Mouse (Mus musculus): ENCODE data around the gene Igsf9b. TPM values are rescaled to one million over a fixed set of nuclear protein-coding genes. Genes with fewer than 3 reads are reported as not detected.

Gene Igsf9b
- total RNA-seq, 4 experiments from 2014 or later = 3.7 to 4.9 (median 4.4) TPM

DNA sequence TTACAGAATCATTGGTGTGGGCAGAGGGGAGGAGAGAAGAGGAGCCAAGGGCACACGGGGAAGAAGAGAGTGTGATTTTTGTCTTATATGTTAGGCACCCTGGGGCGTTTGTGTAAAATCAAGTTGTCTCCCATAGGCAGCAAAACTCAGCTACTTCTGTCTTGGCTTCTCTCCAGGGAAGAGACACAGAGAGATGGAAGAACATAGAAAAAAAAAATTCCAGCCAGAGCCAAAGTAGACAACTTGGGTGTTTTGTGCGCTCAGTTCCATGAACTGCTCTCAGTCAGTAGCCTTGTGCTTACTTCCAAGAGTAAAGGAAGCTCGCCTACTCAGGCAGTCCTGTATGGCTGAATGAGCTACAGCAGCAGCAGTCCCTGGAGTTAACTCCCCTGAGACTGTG is 31.4 kb downstream of the Igsf9b start:
- no peak for DNase-seq (ENCODE audit: low spot score)

GRCm38 (mm10) chr9:27331538-27331937 is 32.5 kb downstream of the Igsf9b start:
- no peak for DNase-seq (ENCODE audit: low spot score)

GRCm38 (mm10) chr9:27334895-27335294 is 35.9 kb downstream of the Igsf9b start:
- DNase-seq (ENCODE audit: low spot score) = no peak

GRCm38 (mm10) chr9:27336962-27337636 is 38.1 kb downstream of the Igsf9b start:
- DNase-seq (ENCODE audit: low spot score) = no peak

DNA sequence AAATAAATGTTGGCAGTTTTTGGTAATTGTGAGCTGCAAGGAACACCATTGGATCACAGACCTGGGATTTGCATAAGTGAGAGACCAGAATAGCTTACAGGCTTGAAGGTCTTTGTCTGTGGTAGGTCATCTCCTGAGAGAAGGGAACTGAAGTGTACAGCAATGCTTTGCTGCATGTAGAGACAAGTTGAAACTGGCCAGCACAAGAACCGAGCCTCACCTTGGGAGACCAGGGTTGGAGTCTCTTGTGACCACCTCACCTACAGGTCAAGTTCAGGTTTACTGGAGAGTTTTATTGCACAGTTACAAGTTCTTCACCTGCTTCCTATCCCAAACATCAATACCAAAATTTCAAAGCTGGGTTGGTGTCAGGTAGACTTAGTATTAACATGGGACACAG is 40.2 kb downstream of the Igsf9b start:
- DNase-seq (ENCODE audit: low spot score) = no peak

DNA sequence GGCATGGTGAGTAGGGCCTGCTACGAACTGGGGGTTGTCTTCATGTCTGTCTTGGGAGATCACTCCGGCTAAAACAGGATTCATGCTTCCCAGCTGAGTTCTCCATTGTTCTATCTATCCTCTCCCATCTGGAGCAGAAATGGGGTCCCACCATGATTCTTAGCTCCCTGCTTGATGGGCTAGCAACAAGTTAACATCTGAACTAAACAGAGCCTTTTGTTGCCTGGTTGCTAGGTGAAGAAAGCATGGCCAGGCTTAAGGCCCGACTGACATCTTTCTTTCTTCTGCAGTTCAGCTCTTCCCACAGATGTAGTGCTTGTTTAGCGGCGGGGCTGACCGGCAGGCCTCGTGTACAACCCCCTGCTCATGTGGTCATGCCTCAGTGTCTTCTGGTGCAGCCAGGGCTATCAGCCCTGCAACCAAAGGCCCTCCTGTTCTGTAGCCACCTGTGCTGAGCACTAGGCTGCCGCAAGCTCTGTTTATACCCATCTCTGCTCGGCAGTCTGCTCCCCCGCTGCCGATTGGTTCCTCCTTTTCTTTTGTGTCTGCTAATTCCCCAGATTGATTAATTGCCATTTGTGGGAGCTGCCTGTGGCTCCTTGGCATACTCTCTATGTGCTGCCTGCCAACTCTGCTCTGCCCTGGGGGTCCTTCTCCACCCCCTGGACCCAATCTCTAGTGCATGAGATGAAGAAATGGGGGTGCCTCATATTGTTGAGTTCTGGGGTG is 47.7 kb downstream of the Igsf9b start:
- no peak for DNase-seq (ENCODE audit: low spot score)

DNA sequence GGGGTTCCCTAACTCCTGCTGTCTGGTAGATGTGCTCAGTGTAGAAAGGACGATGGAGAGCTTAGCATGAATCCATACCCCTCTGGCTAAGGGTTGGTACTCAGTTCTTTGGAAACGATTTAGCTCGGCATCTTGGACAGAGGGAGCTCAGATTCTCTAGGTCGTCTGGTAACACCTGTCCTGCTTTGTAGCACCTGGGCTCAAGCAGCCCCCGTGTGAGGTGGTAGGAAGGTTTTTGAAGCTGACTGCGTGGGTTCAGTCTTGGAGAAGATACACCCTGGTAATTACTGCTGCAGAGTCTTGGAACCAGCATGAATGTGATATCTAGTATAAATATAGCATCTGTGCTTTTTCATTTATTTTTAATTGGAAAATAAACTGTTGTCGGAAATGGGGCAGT is 54.1 kb downstream of the Igsf9b start:
- DNase-seq (ENCODE audit: low spot score) = no peak

GRCm38 (mm10) chr9:27357893-27358292 is 58.9 kb downstream of the Igsf9b start:
- no peak for DNase-seq (ENCODE audit: low spot score)

GRCm38 (mm10) chr9:27367231-27367630 is 68.2 kb downstream of the Igsf9b start:
- DNase-seq (ENCODE audit: low spot score) = no peak

DNA sequence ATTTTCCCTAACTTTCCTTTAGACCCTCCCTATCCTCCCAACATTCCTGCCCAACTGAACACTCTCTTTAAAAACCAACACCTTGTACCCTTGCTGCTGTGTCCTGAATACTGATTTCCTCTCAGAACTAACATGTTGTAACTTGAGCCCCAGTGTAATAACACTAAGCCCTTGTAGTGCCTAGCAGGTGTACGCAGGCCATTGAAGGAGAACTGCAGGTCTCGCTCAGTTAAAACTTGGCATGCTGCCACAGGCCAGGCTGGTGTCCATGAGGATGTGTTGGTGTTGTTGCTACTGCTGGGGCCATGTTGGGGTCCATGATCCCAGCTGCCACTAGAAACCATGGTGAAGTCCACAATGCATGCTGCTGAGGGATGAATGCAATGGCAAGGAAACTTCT is 70.1 kb downstream of the Igsf9b start:
- DNase-seq (ENCODE audit: low spot score) = no peak

GRCm38 (mm10) chr9:27375746-27376145 is 76.7 kb downstream of the Igsf9b start:
- no peak for DNase-seq (ENCODE audit: low spot score)

- DNase-seq (ENCODE audit: low spot score) = no peak
These were observed 87.9 kb downstream of the Igsf9b start for GRCm38 (mm10) chr9:27386951-27387350.

- DNase-seq (ENCODE audit: low spot score) = no peak
These were observed 97.5 kb downstream of the Igsf9b start, which contains the start of gene Spata19 for GRCm38 (mm10) chr9:27396500-27396899. TSS of gene Spata19 (plus strand) at chr9:27396800.

DNA sequence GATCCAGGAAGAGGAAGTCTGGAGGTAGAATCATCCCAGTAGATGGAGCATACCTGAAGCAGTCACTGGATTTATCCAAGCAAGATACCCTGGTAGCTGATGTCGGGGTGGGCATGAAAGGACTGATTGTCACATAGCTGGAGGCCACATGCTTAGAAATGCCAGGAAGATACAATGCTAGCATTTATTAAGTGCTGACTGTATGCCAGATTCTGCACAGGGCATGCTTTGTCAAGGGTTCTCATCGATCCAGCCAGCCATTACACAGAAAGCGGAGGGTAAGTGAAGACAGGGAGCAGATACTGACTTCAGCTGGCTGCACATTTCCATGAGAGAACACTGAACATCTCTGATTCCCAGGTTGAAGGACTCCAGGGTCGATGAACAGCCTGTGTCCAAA is 102.2 kb downstream of the Igsf9b start:
- DNase-seq (ENCODE audit: low spot score) = no peak

Other genes with a start within 250 kb of the Igsf9b start
- gene Jam3, start 143.8 kb upstream of the Igsf9b start, total RNA-seq (2022) = 10 to 100 TPM; 13.0 to 21.8 (median 14.9) TPM
- not detected for gene Spata19, start 97.6 kb downstream of the Igsf9b start, total RNA-seq (2022)